Mouse (Mus musculus): Measurements from ENCODE around the gene Nfe2l1.

- TF ChIP-seq CTCF (IDR thresholded peaks at IDR 0.05) = no peak
- no peak for TF ChIP-seq EP300 (IDR thresholded peaks at IDR 0.05)
Measured at GRCm38 (mm10) chr11:96771274-96771975, 58.3 kb downstream of the Nfe2l1 start.
